Mouse (Mus musculus) urinary bladder, postnatal 36 days (tissue): Measurements from ENCODE around the gene Atf6b.
A peak's percentile ranks its signal among the peaks of the same experiment; 100 is the strongest.

Source experiments
- DNase-seq, 2 experiments: peaks; one replicate each; pipeline ENCODE4 v3.0.0; 2022; ENCODE audit warnings: low spot score in 2 of 2, mixed read lengths in 1 of 2

Atf6b gene

DNA sequence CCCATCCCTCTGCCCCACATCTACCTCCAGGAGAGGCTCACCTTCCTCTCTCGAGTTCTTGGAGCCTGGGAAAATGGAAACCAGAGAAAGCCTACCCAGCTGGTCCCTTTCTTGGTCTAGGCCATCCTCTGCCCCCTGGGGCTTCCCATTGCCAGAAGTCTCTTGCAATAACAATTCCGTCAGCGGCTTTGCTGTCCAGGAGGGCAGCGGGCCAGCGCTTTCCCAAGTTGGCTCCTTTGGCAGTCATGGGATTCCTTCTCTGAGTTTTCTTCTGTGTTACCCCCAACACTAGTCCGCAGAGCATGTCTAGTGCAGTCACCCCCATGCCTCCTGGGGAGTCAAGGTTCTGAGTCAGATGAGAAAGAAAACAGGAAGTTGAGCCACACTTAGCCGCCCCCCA, 46.0 kb downstream of the Atf6b start:
- peak in 1 of 2 experiments; percentile 90 for DNase-seq

DNA sequence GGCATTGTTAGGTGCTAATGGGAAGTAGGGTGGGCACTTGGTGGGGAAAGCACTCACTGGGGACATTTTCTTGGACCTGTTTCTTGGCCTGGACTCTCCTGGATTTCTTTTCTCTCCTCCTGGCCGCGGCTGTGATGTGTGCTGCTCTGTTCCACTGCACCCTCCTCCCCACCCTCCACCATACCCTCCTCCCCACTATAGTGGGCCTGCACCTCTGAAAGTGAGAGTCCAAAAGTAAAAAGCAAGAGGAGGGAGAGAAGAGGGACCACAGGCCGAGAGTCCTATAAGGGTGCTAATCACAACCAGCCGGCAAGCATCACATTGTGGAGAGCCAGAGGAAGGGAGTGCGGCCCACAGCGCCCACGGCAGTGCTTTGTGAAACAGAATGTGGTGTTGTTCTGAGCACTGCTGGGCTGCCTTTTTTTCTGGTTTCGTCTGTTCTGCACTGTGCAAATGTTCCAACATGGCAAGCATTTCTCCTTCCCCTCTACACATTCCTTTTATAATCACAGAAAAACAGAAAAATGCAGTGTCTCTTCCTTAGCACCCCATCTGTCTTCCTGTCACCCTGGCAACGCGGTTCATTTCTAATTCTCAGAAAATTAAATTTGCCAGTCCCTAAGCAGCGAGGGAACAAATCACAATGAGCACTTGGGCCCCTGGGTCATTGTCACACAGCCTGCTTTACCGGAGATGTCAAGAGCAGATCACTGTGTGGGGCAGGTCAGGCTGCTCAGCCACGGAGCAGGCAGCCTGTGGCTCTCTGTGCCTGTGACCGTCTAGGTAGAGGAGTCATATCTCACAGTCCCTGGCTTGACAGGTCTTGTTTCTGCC, 52.8 kb downstream of the Atf6b start:
- DNase-seq, result no peak

DNA sequence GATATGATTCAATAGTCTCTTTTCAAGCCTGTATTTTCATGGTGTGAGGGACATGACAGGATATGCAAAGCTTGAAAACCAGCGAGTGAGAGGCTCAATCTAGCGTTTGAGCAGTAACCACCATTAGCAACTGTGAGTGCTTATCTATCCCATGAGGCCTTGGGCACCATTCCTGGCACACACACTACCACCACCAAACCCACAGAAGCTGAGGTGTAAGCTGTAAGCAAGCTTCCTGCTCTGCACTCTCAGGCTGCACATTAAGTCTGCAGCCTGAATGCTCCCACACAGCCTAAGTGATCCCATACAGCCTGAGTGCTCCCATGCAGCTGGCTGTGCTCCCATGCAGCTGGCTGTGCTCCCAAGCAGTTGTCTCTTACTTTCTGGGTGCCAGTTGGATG, 53.7 kb downstream of the Atf6b start:
- DNase-seq, result no peak
